Mouse (Mus musculus) CH12.LX (cell line): ENCODE measurements around the gene Atad5. TPM values are rescaled to one million over a fixed set of nuclear protein-coding genes. Genes with fewer than 3 reads are reported as not detected.

Source experiments
- DNase-seq: peaks from one replicate; pipeline ENCODE4 v3.0.0-alpha.2; 2013; ENCODE audit errors: extremely low read depth
- H3K27ac ChIP-seq: 2 replicates; pipeline ENCODE4 v1.5.1; 2012; ENCODE audit warnings: low read depth, mild to moderate bottlenecking, control low read depth, moderate library complexity; ENCODE audit not compliant: insufficient read depth
- H3K27me3 ChIP-seq: replicated peaks from 2 replicates; pipeline ENCODE3; 2012; ENCODE audit warnings: inconsistent platforms
- H3K36me3 ChIP-seq, 2 experiments: replicated peaks in 1 of 2; 2 replicates each; pipeline versions ENCODE3 to v1.6.1; 2012; ENCODE audit warnings: inconsistent platforms in 1 of 2, low read length in 1 of 2, mild to moderate bottlenecking in 1 of 2, mixed read lengths in 1 of 2, moderate library complexity in 1 of 2; ENCODE audit not compliant: control insufficient read depth in 1 of 2, insufficient read depth in 1 of 2
- H3K4me1 ChIP-seq, 2 experiments: 2 replicates each; pipeline ENCODE4 v1.6.1; 2012; ENCODE audit warnings: inconsistent platforms in 1 of 2, moderate library complexity in 1 of 2; ENCODE audit not compliant: insufficient read depth in 2 of 2, control insufficient read depth in 1 of 2
- H3K4me2 ChIP-seq: 2 replicates; pipeline ENCODE4 v1.6.1; 2012; ENCODE audit warnings: low read depth, mild to moderate bottlenecking, control low read depth; ENCODE audit not compliant: poor library complexity, insufficient read depth, severe bottlenecking
- H3K4me3 ChIP-seq, 3 experiments: fragments of 150-350 bp in 1 of 3; sonication (generic) in 1 of 3; replicated peaks in 1 of 3; 2 replicates each; pipeline versions ENCODE3 to v1.5.1; 2011 to 2012; ENCODE audit warnings: low read depth in 2 of 3, low read length in 2 of 3, mild to moderate bottlenecking in 2 of 3, moderate library complexity in 2 of 3, control low read depth in 1 of 3, improper control_type of control experiment in 1 of 3, inconsistent platforms in 1 of 3, mixed read lengths in 1 of 3; ENCODE audit not compliant: poor library complexity in 1 of 3
- H3K79me2 ChIP-seq: replicated peaks from 2 replicates; pipeline ENCODE4 v1.6.1; 2012; ENCODE audit warnings: mild to moderate bottlenecking, moderate library complexity; ENCODE audit not compliant: control insufficient read depth, poor library complexity, insufficient read depth, severe bottlenecking; ENCODE audit errors: extremely low read depth
- H3K9ac ChIP-seq: 2 replicates; pipeline ENCODE4 v1.6.1; 2012; ENCODE audit warnings: low read depth, mild to moderate bottlenecking, control low read depth, moderate library complexity; ENCODE audit not compliant: insufficient read depth
- H3K9me3 ChIP-seq: replicated peaks from 2 replicates; pipeline ENCODE3; 2012; ENCODE audit warnings: low read length, inconsistent platforms, mixed read lengths
- EP300 ChIP-seq: IDR thresholded peaks from 2 replicates; pipeline ENCODE4 v1.6.1; 2011; ENCODE audit warnings: low read length, improper control_type of control experiment
- HCFC1 ChIP-seq: IDR thresholded peaks from 2 replicates; pipeline ENCODE4 v1.6.1; 2012; ENCODE audit warnings: low read depth, mild to moderate bottlenecking, inconsistent platforms, low read length, improper control_type of control experiment
- JUN ChIP-seq: IDR thresholded peaks from 2 replicates; pipeline ENCODE4 v1.6.1; 2011; ENCODE audit warnings: low read depth, mild to moderate bottlenecking, low read length, improper control_type of control experiment, moderate library complexity; ENCODE audit not compliant: insufficient read depth
- KAT2A ChIP-seq: IDR thresholded peaks from 2 replicates; pipeline ENCODE4 v1.6.1; 2012; ENCODE audit warnings: low read length, improper control_type of control experiment, inconsistent platforms; ENCODE audit not compliant: insufficient replicate concordance
- MAFK ChIP-seq: IDR thresholded peaks from 2 replicates; pipeline ENCODE4 v1.6.1; 2011; ENCODE audit warnings: low read length, improper control_type of control experiment; ENCODE audit not compliant: insufficient replicate concordance
- MXI1 ChIP-seq: IDR thresholded peaks from 2 replicates; pipeline ENCODE4 v1.6.1; 2011; ENCODE audit warnings: mild to moderate bottlenecking, low read depth, low read length, improper control_type of control experiment
- NRF1 ChIP-seq: IDR thresholded peaks from 2 replicates; pipeline ENCODE4 v1.6.1; 2014; ENCODE audit warnings: low read depth, mild to moderate bottlenecking, inconsistent platforms, low read length, improper control_type of control experiment, moderate library complexity
- RAD21 ChIP-seq: IDR thresholded peaks from 2 replicates; pipeline ENCODE4 v1.6.1; 2011; ENCODE audit warnings: low read depth, mild to moderate bottlenecking, low read length, improper control_type of control experiment, moderate library complexity
- SMC3 ChIP-seq: IDR thresholded peaks from 2 replicates; pipeline ENCODE4 v1.6.1; 2011; ENCODE audit warnings: low read depth, low read length, improper control_type of control experiment
- TBP ChIP-seq: conservative IDR thresholded peaks from 2 replicates; pipeline ENCODE4 v1.6.1; 2011; ENCODE audit warnings: low read depth, low read length, improper control_type of control experiment
- TCF12 ChIP-seq: IDR thresholded peaks from 2 replicates; pipeline ENCODE4 v1.6.1; 2014; ENCODE audit warnings: low read depth, mild to moderate bottlenecking, inconsistent platforms, low read length, improper control_type of control experiment
- ZC3H11A ChIP-seq: IDR thresholded peaks from 2 replicates; pipeline ENCODE4 v1.6.1; 2012; ENCODE audit warnings: low read depth, mild to moderate bottlenecking, inconsistent platforms, low read length, improper control_type of control experiment
- ZMIZ1 ChIP-seq: IDR thresholded peaks from 2 replicates; pipeline ENCODE4 v1.6.1; 2012; ENCODE audit warnings: low read depth, mild to moderate bottlenecking, inconsistent platforms, low read length, improper control_type of control experiment
- dilution Hi-C: fragments of 300-500 bp; cut with MboI; formaldehyde crosslinking; loops from 2 replicates; pipeline ENCODE4 v1.14.3; 2020; ENCODE audit warnings: low sequenced_read_pairs; ENCODE audit not compliant: extremely low pct_unique_long_range_greater_than_20kb, extremely low pct_ligation_motif_present
- in situ Hi-C: fragments of 300-500 bp; cut with MboI; formaldehyde crosslinking; loops from 3 replicates; pipeline ENCODE4 v1.14.3; 2019; ENCODE audit warnings: low sequenced_read_pairs, low pct_ligation_motif_present, low pct_unique_long_range_greater_than_20kb, mixed read lengths
- polyA plus RNA-seq: library from polyadenylated mRNA; unstranded; fragments of >175 nt; gene quantifications from 2 replicates; pipeline ENCODE4 v1.2.1, GENCODE M21; 2012; ENCODE audit warnings: low read depth; ENCODE audit not compliant: insufficient read length
- total RNA-seq, 2 experiments: library from RNA; depleted of rRNA; stranded (reverse); fragments of 300-350 nt in 1 of 2; fragments of >200 nt in 1 of 2; gene quantifications; 2 replicates each; pipeline ENCODE4 v1.2.3; 2012 to 2014

The Atad5 gene
- total and polyA plus RNA-seq, 3 experiments: 24.0 to 46.3 (median 35.2) TPM

GRCm38 (mm10) chr11:80043419-80043817, 45.8 kb upstream of the Atad5 start (continued):
- TF ChIP-seq RAD21 (peak; percentile 47), EP300 (peak; percentile 84), MXI1 (no peak), KAT2A (no peak)

GRCm38 (mm10) chr11:80046856-80047255, 42.3 kb upstream of the Atad5 start:
- H3K36me3 ChIP-seq: peaks cover 36 to 67% of the 10 kb centered on the region in 2 experiments
- no peak overlapping the region for H3K27ac ChIP-seq
- H3K4me3 ChIP-seq: no peak overlapping the region
- no peak overlapping the region for H3K9ac ChIP-seq
- no peaks in the 10 kb centered on the region for H3K9me3 ChIP-seq
- no peak for DNase-seq
- peaks cover 12 to 49% of the 10 kb centered on the region in 2 experiments for H3K4me1 ChIP-seq
- dilution Hi-C loops: no loop called here
- H3K4me2 ChIP-seq: no peak overlapping the region
- TF ChIP-seq MXI1: no peak
- TF ChIP-seq HCFC1: no peak
- TF ChIP-seq TBP: no peak
- TF ChIP-seq SMC3: no peak
- TF ChIP-seq MAFK: no peak
- no peaks in the 10 kb centered on the region for H3K27me3 ChIP-seq
- in situ Hi-C loops: no loop called here
- H3K79me2 ChIP-seq: no peaks in the 10 kb centered on the region

- Histone ChIP-seq H3K4me3 (no peak overlapping the region), H3K79me2 (peaks cover 2% of the 10 kb centered on the region; the same call in 1 of the 2 replicates), H3K4me2 (no peak overlapping the region), H3K4me1 (peaks cover 0 to 43% of the 10 kb centered on the region in 2 experiments; a peak in 2 of 4 replicates), H3K9me3 (no peaks in the 10 kb centered on the region), H3K27ac (no peak overlapping the region), H3K27me3 (no peaks in the 10 kb centered on the region), H3K36me3 (peaks cover 58 to 83% of the 10 kb centered on the region in 2 experiments), H3K9ac (no peak overlapping the region)
- in situ Hi-C loops (no loop called here), dilution Hi-C loops (no loop called here)
- no peak for TF ChIP-seq HCFC1
- no peak for TF ChIP-seq ZMIZ1
- DNase-seq: no peak
These were observed 39.1 kb upstream of the Atad5 start for GRCm38 (mm10) chr11:80050088-80050487.

GRCm38 (mm10) chr11:80052456-80052855, 36.7 kb upstream of the Atad5 start:
- Histone ChIP-seq H3K27me3 (no peaks in the 10 kb centered on the region), H3K4me2 (no peak overlapping the region), H3K79me2 (peaks cover 5% of the 10 kb centered on the region; the same call in 1 of the 2 replicates), H3K9ac (no peak overlapping the region), H3K4me1 (peaks cover 0 to 43% of the 10 kb centered on the region in 2 experiments; a peak in 2 of 4 replicates), H3K27ac (no peak overlapping the region), H3K9me3 (no peaks in the 10 kb centered on the region), H3K4me3 (no peak overlapping the region), H3K36me3 (peaks cover 65 to 91% of the 10 kb centered on the region in 2 experiments)
- in situ Hi-C loops: no loop called here
- no peak for DNase-seq
- dilution Hi-C loops: no loop called here
- TF ChIP-seq RAD21 (no peak), JUN (no peak), NRF1 (no peak), ZMIZ1 (no peak), ZC3H11A (no peak), TCF12 (no peak)
